Mouse (Mus musculus) gastrocnemius, adult 18-20 months (tissue): ENCODE results near the gene Fgfr4. TPM values are rescaled to one million over a fixed set of nuclear protein-coding genes. Genes with fewer than 3 reads are reported as not detected.
"Not testable (repeated sequence)": the region's sequence is repeated elsewhere in the genome, so short reads cannot be mapped to it uniquely, and the experiment has no call there.

ENCODE experiments used
- DNase-seq: peaks from one replicate; pipeline ENCODE4 v3.0.0; 2021; ENCODE audit warnings: low spot score
- total RNA-seq, 2 experiments: library from RNA; stranded (reverse); gene quantifications; 2 replicates each; pipeline ENCODE4 v1.2.3; 2021

Fgfr4 gene
- total RNA-seq, 2 experiments from 2014 or later: 1.2 to 1.3 TPM

- peak; percentile 70 for DNase-seq
These were observed 19.3 kb downstream of the Fgfr4 start for GRCm38 (mm10) chr13:55171517-55172335.

GRCm38 (mm10) chr13:55172336-55172770 lies 19.9 kb downstream of the Fgfr4 start:
- DNase-seq: no peak

GRCm38 (mm10) chr13:55174347-55174746 lies 21.9 kb downstream of the Fgfr4 start:
- DNase-seq: no peak

GRCm38 (mm10) chr13:55176265-55176664 lies 23.8 kb downstream of the Fgfr4 start:
- no peak for DNase-seq

- peak; percentile 56 for DNase-seq
These were observed 25.6 kb downstream of the Fgfr4 start for GRCm38 (mm10) chr13:55177903-55178496.

- peak; percentile 80 for DNase-seq
These were observed 26.1 kb downstream of the Fgfr4 start for GRCm38 (mm10) chr13:55178556-55178955.

- no peak for DNase-seq
These were observed 27.2 kb downstream of the Fgfr4 start for GRCm38 (mm10) chr13:55179591-55179990.

- no peak for DNase-seq
These were observed 29.3 kb downstream of the Fgfr4 start for GRCm38 (mm10) chr13:55181786-55182172.

GRCm38 (mm10) chr13:55182173-55182894 lies 29.9 kb downstream of the Fgfr4 start:
- peak; percentile 86 for DNase-seq

GRCm38 (mm10) chr13:55183382-55183781 lies 30.9 kb downstream of the Fgfr4 start:
- DNase-seq: no peak

- DNase-seq: not testable (repeated sequence)
These were observed 34.6 kb downstream of the Fgfr4 start for GRCm38 (mm10) chr13:55187062-55187461.

GRCm38 (mm10) chr13:55189531-55190107 lies 37.2 kb downstream of the Fgfr4 start:
- no peak for DNase-seq

- DNase-seq: peak; percentile 96
These were observed 37.9 kb downstream of the Fgfr4 start for GRCm38 (mm10) chr13:55190121-55190868.

GRCm38 (mm10) chr13:55191535-55191934 lies 39.1 kb downstream of the Fgfr4 start:
- no peak for DNase-seq

GRCm38 (mm10) chr13:55202758-55203157 lies 50.3 kb downstream of the Fgfr4 start:
- DNase-seq: not testable (repeated sequence)

- DNase-seq: no peak
These were observed 51.3 kb downstream of the Fgfr4 start for GRCm38 (mm10) chr13:55203740-55204139.

- no peak for DNase-seq
These were observed 52.4 kb downstream of the Fgfr4 start for GRCm38 (mm10) chr13:55204667-55205389.

- DNase-seq: no peak
These were observed 53.2 kb downstream of the Fgfr4 start for GRCm38 (mm10) chr13:55205448-55206205.

GRCm38 (mm10) chr13:55208837-55209648 lies 56.6 kb downstream of the Fgfr4 start:
- no peak for DNase-seq
